Mouse (Mus musculus): Measurements from ENCODE around the gene Slc25a17.

DNA sequence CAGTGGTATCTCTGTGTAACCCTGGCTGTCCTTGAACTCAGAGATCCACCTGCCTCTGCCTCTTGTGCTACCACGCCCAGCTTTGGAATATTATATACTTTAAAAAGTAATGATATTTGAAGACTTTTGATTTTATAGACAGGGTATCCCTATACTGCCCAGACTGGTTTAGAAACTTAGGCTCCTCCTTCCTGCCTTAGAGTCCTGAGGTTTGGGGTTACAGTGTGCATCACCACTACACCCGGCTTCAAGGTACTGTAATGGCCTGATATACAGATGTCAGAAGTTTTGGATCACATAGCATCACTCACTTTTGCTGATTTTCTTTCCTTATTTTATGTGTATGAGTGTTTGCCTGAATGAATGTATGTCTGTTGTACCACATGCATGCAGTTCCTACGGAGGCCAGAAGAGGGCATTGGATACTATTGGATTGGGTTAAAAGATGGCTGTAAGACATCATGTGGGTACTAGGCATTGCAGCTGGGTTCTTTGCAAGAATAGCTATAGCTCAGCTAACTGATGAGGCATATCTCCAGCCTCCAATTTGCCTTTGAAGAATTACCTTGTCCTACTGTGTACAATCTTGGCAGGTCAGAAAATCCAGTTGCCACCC, 5.4 kb downstream of the Slc25a17 start:
- no peak for TF ChIP-seq HCFC1 (IDR thresholded peaks at IDR 0.05; ENCODE audit: borderline replicate concordance, insufficient read depth, low read length)
- no peak for TF ChIP-seq CHD2 (IDR thresholded peaks at IDR 0.05; ENCODE audit: low read depth, low read length)
- TF ChIP-seq ZC3H11A (IDR thresholded peaks at IDR 0.05; ENCODE audit: borderline replicate concordance, low read depth, low read length), result peak; percentile 51; the same call in 1 of the 2 replicates
- no peak for TF ChIP-seq MAFK (IDR thresholded peaks at IDR 0.05; ENCODE audit: insufficient read depth, low read depth, low read length)

Measured in ES-E14 (cell line).